Mouse (Mus musculus): ENCODE data around the gene Tex19.2.

- no peak for TF ChIP-seq TAL1 (conservative IDR thresholded peaks at IDR 0.05; ENCODE audit: low read depth, low read length)
- no peak for TF ChIP-seq CTCF (IDR thresholded peaks at IDR 0.05; ENCODE audit: low read depth, low read length)
These were observed 6.2 kb downstream of the Tex19.2 start for GRCm38 (mm10) chr11:121112091-121112775.
